Mouse (Mus musculus) forebrain, embryonic 16.5 days (tissue): ENCODE data around the gene Olfr331. TPM values are rescaled to one million over a fixed set of nuclear protein-coding genes. Genes with fewer than 3 reads are reported as not detected.
"Not testable (repeated sequence)": the region's sequence is repeated elsewhere in the genome, so short reads cannot be mapped to it uniquely, and the experiment has no call there.

Experiments used
- ATAC-seq: fragments of 200-750 bp; cut with Nextera tagmentation; 2 replicates; pipeline ENCODE4 v1.8.0; 2017; ENCODE audit warnings: mild to moderate bottlenecking, moderate library complexity
- H3K27ac ChIP-seq: fragments of 300-500 bp; sonication (generic); 2 replicates; pipeline ENCODE4 v1.5.1; 2014; ENCODE audit warnings: low read length, control low read depth
- H3K27me3 ChIP-seq: fragments of 300-500 bp; sonication (generic); replicated peaks from 2 replicates; pipeline ENCODE4 v1.6.1; 2014; ENCODE audit warnings: low read length; ENCODE audit not compliant: control insufficient read depth, insufficient read depth
- H3K36me3 ChIP-seq: fragments of 300-500 bp; sonication (generic); 2 replicates; pipeline ENCODE4 v1.6.1; 2014; ENCODE audit not compliant: control insufficient read depth, insufficient read depth
- H3K4me1 ChIP-seq: fragments of 300-500 bp; sonication (generic); replicated peaks from 2 replicates; pipeline ENCODE4 v1.6.1; 2014; ENCODE audit warnings: low read length; ENCODE audit not compliant: control insufficient read depth, insufficient read depth
- H3K4me2 ChIP-seq: fragments of 300-500 bp; sonication (generic); 2 replicates; pipeline ENCODE4 v1.6.1; 2014; ENCODE audit warnings: mild to moderate bottlenecking, low read length, control low read depth
- H3K4me3 ChIP-seq: fragments of 300-500 bp; sonication (generic); replicated peaks from 2 replicates; pipeline ENCODE4 v1.5.1; 2014; ENCODE audit warnings: mild to moderate bottlenecking, low read length, control low read depth
- H3K9ac ChIP-seq: fragments of 300-500 bp; sonication (generic); replicated peaks from 2 replicates; pipeline ENCODE4 v1.6.1; 2014; ENCODE audit warnings: low read depth, low read length, control low read depth
- H3K9me3 ChIP-seq: fragments of 300-500 bp; sonication (generic); 2 replicates; pipeline ENCODE4 v1.6.1; 2016; ENCODE audit warnings: low read length; ENCODE audit not compliant: control insufficient read depth
- WGBS: fragments of 180-500 bp; shearing (Covaris S2); extraction: QIAGEN DNeasy Blood & Tissue Kit; methylation state at CpG from one replicate; pipeline ENCODE4 v1.1.7; 2014; 5-methylcytosine and 5-hydroxymethylcytosine counted together
- polyA plus RNA-seq: library from polyadenylated mRNA; unstranded; fragments of >200 nt; fragmentation: Nextera tagmentation; extraction: Ambion mirVana; gene quantifications from 2 replicates; pipeline ENCODE4 v1.2.1, GENCODE M21; 2015

The Olfr331 gene
- polyA plus RNA-seq = not detected in 2 replicates

- H3K27ac ChIP-seq, H3K4me3 ChIP-seq, H3K27me3 ChIP-seq, H3K9ac ChIP-seq, H3K4me2 ChIP-seq, ATAC-seq, H3K4me1 ChIP-seq, H3K9me3 ChIP-seq, H3K36me3 ChIP-seq: not testable (repeated sequence)
These were observed at the start of gene Olfr331 for GRCm38 (mm10) chr11:58502472-58502871. TSS of gene Olfr331 (minus strand) at chr11:58502572.

GRCm38 (mm10) chr11:58546322-58546721 lies 44.0 kb upstream of the Olfr331 start, which contains the start of gene Olfr329-ps:
TSS of gene Olfr329-ps (minus strand) at chr11:58546422.
- H3K9me3 ChIP-seq = no peaks in the 10 kb centered on the region
- no peaks in the 10 kb centered on the region for H3K4me1 ChIP-seq
- H3K36me3 ChIP-seq = no peaks in the 10 kb centered on the region
- no peak for ATAC-seq
- no peak within 1 kb of the TSS for H3K9ac ChIP-seq
- H3K27me3 ChIP-seq = no peaks in the 10 kb centered on the region
- WGBS = 81% methylated on average over 5 of the region's 5 CpGs
- H3K4me2 ChIP-seq = no peak within 1 kb of the TSS
- no peak within 1 kb of the TSS for H3K27ac ChIP-seq
- H3K4me3 ChIP-seq = no peak within 1 kb of the TSS

- H3K4me2 ChIP-seq, H3K4me1 ChIP-seq, H3K27ac ChIP-seq, H3K27me3 ChIP-seq, H3K4me3 ChIP-seq, H3K9me3 ChIP-seq, H3K9ac ChIP-seq, ATAC-seq, H3K36me3 ChIP-seq: not testable (repeated sequence)
These were observed 32.4 kb upstream of the Olfr331 start, which contains the start of gene Olfr330 for GRCm38 (mm10) chr11:58534736-58535135. TSS of gene Olfr330 (minus strand) at chr11:58534836.

DNA sequence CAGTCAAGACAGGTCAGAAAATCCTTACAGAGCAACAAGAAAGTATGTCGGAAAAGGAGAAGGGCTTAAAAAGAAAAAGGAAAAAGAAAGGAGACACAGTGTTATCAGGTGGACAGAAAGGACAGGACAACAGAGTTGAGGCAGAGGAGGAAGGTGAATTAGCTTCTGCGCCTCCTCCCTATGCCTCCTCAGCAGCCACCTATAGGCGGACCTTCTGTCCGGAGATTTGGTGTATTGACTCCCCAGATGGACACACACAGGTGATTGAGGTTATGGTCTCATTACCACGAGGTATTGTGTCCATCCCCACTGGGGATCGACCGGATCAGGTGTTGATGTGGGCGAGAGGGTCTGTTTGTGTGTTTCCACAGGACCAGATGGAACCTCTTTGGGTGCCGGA lies 17.4 kb upstream of the Olfr331 start:
- H3K36me3 ChIP-seq, H3K27me3 ChIP-seq, H3K4me2 ChIP-seq, ATAC-seq, H3K9ac ChIP-seq, H3K4me3 ChIP-seq, H3K27ac ChIP-seq, H3K4me1 ChIP-seq, H3K9me3 ChIP-seq: not testable (repeated sequence)
- 87% methylated on average over 7 of the region's 9 CpGs for WGBS

DNA sequence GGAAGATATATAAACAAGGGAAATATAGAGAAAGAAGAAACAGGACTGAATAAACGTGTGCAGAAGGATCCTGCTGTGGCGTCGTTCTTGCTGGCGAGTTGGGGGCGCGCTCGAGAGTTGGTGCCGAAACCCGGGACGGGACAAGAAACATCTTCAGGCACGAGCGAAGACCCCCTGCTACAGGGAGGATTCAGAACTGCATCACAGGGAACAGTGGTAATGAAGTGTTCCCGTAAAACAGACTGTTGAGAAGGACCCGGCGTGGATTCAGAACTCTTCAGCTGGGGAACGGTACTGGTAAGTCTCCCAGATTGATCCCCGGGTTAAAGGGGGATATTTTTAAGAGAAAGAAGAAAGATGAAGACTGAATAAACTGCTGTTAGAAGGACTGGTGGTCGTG lies 16.5 kb upstream of the Olfr331 start:
- not testable (repeated sequence) for ATAC-seq, H3K27ac ChIP-seq, H3K9ac ChIP-seq, H3K27me3 ChIP-seq, H3K4me1 ChIP-seq, H3K36me3 ChIP-seq, H3K4me3 ChIP-seq, H3K9me3 ChIP-seq, H3K4me2 ChIP-seq
- 93% methylated on average over 17 of the region's 18 CpGs for WGBS

DNA sequence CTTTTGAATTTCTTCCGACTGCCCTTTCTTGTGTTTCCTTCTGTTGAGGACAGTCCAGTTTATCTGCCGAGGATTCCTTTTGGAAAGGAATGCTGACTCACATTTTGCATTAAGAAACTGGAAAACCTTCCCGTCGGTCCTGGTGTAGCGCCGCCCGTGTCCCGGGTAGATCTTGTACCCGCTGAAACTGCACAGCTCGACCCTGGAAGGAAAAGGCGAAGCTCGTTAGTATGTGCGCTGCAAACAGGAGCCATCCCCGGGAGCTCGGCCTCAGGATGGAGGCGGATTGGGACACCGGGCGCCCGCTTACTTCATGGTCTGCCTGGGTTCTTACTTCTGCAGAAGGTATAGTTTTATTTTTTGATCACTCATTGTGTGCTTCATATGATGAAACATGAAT lies 6.7 kb upstream of the Olfr331 start:
- not testable (repeated sequence) for H3K4me1 ChIP-seq, H3K9ac ChIP-seq, ATAC-seq, H3K36me3 ChIP-seq, H3K4me2 ChIP-seq, H3K27me3 ChIP-seq, H3K9me3 ChIP-seq, H3K27ac ChIP-seq, H3K4me3 ChIP-seq
- 79% methylated on average over 19 of the region's 19 CpGs for WGBS

DNA sequence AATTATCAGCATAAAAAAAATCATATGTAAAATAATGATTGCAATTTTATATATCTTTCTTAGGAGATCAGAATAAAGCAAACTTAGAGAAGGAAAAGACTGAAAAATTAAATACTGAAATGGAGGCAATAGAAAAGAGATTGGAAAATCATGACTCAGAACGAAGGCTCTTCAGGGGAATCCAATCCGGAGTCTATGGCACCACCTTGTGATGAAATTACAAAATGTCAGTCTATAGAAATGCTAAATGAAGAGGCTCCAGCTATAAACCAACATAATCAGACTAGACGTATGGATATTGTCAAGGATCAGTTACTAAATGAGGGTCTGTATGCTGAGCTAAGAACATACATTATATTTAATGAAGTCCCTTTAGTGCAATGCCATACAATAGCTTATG lies 3.1 kb downstream of the Olfr331 start:
- Histone ChIP-seq H3K4me3 (no peak overlapping the region), H3K9ac (no peak overlapping the region), H3K4me2 (no peak overlapping the region), H3K27me3 (no peaks in the 10 kb centered on the region), H3K4me1 (no peaks in the 10 kb centered on the region), H3K9me3 (no peaks in the 10 kb centered on the region), H3K27ac (no peak overlapping the region), H3K36me3 (no peaks in the 10 kb centered on the region)
- 53% methylated on average over 3 of the region's 3 CpGs for WGBS
- ATAC-seq = no peak

GRCm38 (mm10) chr11:58498761-58499160 lies 3.6 kb downstream of the Olfr331 start:
- no peak overlapping the region for H3K9ac ChIP-seq
- no peaks in the 10 kb centered on the region for H3K9me3 ChIP-seq
- 85% methylated on average over 9 of the region's 9 CpGs for WGBS
- no peak overlapping the region for H3K4me3 ChIP-seq
- no peak for ATAC-seq
- H3K4me2 ChIP-seq = no peak overlapping the region
- H3K4me1 ChIP-seq = no peaks in the 10 kb centered on the region
- no peaks in the 10 kb centered on the region for H3K27me3 ChIP-seq
- H3K27ac ChIP-seq = no peak overlapping the region
- no peaks in the 10 kb centered on the region for H3K36me3 ChIP-seq

DNA sequence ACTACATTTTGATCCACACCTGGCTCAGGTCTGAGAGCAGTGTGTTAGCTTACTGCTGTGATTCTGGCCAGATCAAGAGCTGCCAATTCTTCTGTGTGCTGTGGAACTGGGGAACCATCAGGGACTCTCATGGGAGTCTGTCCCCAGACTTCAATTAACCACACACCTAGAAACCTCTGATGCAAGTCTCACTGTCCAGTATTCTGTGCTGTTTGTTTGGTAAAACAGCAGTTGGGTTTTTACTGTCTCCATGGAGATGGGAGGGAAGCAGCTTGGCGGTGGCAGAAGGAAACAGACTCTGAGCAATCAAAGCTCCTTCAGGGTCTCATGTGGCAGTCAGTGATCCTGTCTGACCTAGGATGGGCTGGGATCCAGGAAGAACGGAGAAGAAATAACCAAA lies 9.9 kb downstream of the Olfr331 start, which contains the start of gene Olfr332:
Olfr332 (minus strand) TSS at position 101 of the 400 bp plus-strand sequence.
- Histone ChIP-seq H3K9ac (no peak within 1 kb of the TSS), H3K27me3 (no peaks in the 10 kb centered on the region), H3K4me1 (no peaks in the 10 kb centered on the region), H3K4me2 (no peak within 1 kb of the TSS), H3K9me3 (no peaks in the 10 kb centered on the region), H3K27ac (no peak within 1 kb of the TSS), H3K36me3 (no peaks in the 10 kb centered on the region), H3K4me3 (no peak within 1 kb of the TSS)
- 80% methylated on average over 2 of the region's 2 CpGs for WGBS
- ATAC-seq = no peak

DNA sequence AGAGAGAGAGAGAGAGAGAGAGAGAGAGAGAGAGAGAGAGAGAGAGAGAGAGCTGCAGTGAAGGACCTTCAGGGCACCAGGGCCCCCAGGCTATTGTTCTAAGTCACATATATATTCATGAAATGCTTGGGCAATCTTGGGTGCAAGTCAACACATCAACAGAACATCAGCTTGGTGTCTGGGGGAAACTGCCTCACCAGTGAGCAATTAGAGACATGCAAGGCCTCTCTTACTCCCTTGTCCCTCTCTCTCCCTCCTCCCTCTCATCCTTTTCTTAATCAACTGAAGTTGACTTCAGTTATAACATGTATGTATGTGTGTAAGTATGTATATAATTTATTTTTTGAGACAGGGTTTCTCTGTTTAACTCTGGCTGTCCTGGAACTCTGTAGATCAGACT lies 40.2 kb downstream of the Olfr331 start, which contains the start of gene Olfr30:
Olfr30 (minus strand) TSS at position 101 of the 400 bp plus-strand sequence.
- Histone ChIP-seq H3K27me3 (no peaks in the 10 kb centered on the region), H3K9me3 (no peaks in the 10 kb centered on the region), H3K27ac (no peak within 1 kb of the TSS), H3K36me3 (no peaks in the 10 kb centered on the region), H3K4me2 (no peak within 1 kb of the TSS), H3K9ac (no peak within 1 kb of the TSS), H3K4me1 (no peaks in the 10 kb centered on the region), H3K4me3 (no peak within 1 kb of the TSS)
- ATAC-seq = no peak
